Mouse (Mus musculus) heart, adult 2 months (tissue): ENCODE measurements around the gene Rnf34.

Experiments
- CTCF ChIP-seq: fragments of 200-600 bp; IDR thresholded peaks from 2 replicates; pipeline ENCODE4 v1.8.1; 2022; ENCODE audit warnings: antibody characterized with exemption, mild to moderate bottlenecking, moderate library complexity
- POLR2A ChIP-seq: fragments of 200-500 bp; IDR thresholded peaks from 2 replicates; pipeline ENCODE4 v1.6.1; 2011; ENCODE audit warnings: mild to moderate bottlenecking, low read depth, low read length, control low read depth; ENCODE audit not compliant: insufficient read depth

DNA sequence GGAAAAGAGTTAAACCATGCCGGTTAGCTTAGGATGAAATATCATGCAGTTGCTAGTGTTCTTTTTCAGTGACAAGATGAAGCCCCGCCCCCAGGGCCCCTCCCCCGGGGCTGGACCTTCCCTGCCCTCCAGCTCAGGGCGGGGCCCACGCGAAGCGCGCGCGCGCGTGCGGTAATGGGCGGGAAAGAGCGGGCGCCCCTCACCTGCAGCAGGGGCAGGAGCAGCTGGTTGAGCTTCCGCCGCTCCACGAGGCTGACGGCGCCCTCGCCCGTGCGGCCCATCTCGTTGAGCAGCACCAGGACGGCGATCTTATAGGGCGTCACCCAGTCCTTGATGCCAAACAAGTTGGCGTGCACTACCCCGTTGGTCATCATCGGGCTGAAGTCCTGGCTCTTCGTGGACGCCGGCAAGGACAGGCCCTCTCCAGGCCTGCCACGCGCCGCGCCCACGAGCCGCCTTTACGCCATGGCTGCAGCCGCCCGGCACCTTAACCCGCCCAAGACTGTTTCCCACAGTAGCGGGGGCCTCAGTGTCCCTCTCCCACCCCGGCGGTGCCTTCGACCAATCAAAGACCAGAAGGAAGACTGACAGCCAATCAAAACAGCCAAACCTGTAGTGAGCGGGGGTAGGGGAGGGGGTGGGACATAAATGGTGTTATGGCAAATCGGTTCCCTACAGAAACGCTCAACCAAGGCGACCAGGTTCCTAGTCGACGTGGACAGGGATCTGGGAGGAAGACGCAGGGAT lies 28.9 kb upstream of the Rnf34 start, which contains the start of gene Anapc5:
- no peak for TF ChIP-seq CTCF
- TF ChIP-seq POLR2A, result peak; percentile 90
